In genomic region chr6:84674136-84674535, GRCm38 (mm10) we compare ENCODE assay signal across 10 mouse cellular contexts.
DNase-seq lines count a peak whose midpoint lies in the region; ATAC-seq and TF ChIP-seq lines count a peak whose summit lies in the region.
"Had no signal": no experiment of that assay in that cellular context is flagged by ENCODE, and none has a peak within 500 bp of the region (broad histone marks: within the 10 kb centered on the region; RNA-seq: fewer than 3 reads in every experiment).

No protein-coding gene starts in this region.

- H3K79me2 ChIP-seq in CH12.LX (replicated peaks; ENCODE audit: control insufficient read depth, extremely low read depth, insufficient read depth, poor library complexity, severe bottlenecking): no peaks in the 10 kb centered on the region

- no peak overlapping the region for H3K4me3 ChIP-seq in hindbrain, embryonic 10.5 days
- no peak overlapping the region for H3K4me3 ChIP-seq in hindbrain, embryonic 13.5 days
- no peak overlapping the region for H3K4me3 ChIP-seq in CH12.LX (replicated peaks in 1 of 3; ENCODE audit: low read depth in 2 of 3, low read length in 2 of 3, poor library complexity in 1 of 3)
- H3K4me3 ChIP-seq in liver, embryonic 11.5 days (ENCODE audit: low read depth, low read length): no peak overlapping the region
- no peak overlapping the region for H3K4me3 ChIP-seq in forebrain, postnatal 0 days (ENCODE audit: low read depth, low read length)
- H3K4me3 ChIP-seq: heart, embryonic 15.5 days had no signal

- no peak for TF ChIP-seq CTCF in CH12.LX (conservative IDR thresholded peaks at IDR 0.05 in 1 of 2, IDR thresholded peaks at IDR 0.05 in 1 of 2; ENCODE audit: low read depth in 2 of 2, low read length in 2 of 2)
- TF ChIP-seq CTCF in forebrain, postnatal 0 days (IDR thresholded peaks at IDR 0.05; ENCODE audit: low read depth): no peak

- no peak for TF ChIP-seq POLR2A in CH12.LX (IDR thresholded peaks at IDR 0.05; ENCODE audit: low read depth, low read length)

- H3K4me1 ChIP-seq in hindbrain, embryonic 10.5 days (replicated peaks): no peaks in the 10 kb centered on the region
- H3K4me1 ChIP-seq in hindbrain, embryonic 13.5 days (replicated peaks): no peaks in the 10 kb centered on the region
- no peaks in the 10 kb centered on the region for H3K4me1 ChIP-seq in CH12.LX (ENCODE audit: control insufficient read depth in 1 of 2, insufficient read depth in 2 of 2)
- H3K4me1 ChIP-seq in liver, embryonic 11.5 days (replicated peaks; ENCODE audit: control insufficient read depth, insufficient read depth, low read length): no peaks in the 10 kb centered on the region
- H3K4me1 ChIP-seq in forebrain, postnatal 0 days (ENCODE audit: insufficient read depth): no peaks in the 10 kb centered on the region
- H3K4me1 ChIP-seq: heart, embryonic 15.5 days had no signal

- peak; percentile 26 for DNase-seq in hindbrain, embryonic 10.5 days (ENCODE audit: low spot score)
- DNase-seq in CH12.LX (ENCODE audit: extremely low read depth) (peak; percentile 6), NIH3T3 (ENCODE audit: low read depth) (peak; percentile 35)
- DNase-seq in liver, embryonic 11.5 days (ENCODE audit: low spot score): peak; percentile 33
- DNase-seq in forebrain, postnatal 0 days: no peak
- DNase-seq in urinary bladder, adult 18-20 months (ENCODE audit: low spot score in 2 of 2): no peak
- DNase-seq: cerebellum, adult 9-11 months; thymus, postnatal 25 days had no signal

- ATAC-seq in hindbrain, embryonic 13.5 days (ENCODE audit: low FRiP score): no peak
- no peak for ATAC-seq in liver, embryonic 11.5 days (replicated peaks; ENCODE audit: low FRiP score)
- no peak for ATAC-seq in forebrain, postnatal 0 days

- no peak overlapping the region for H3K27ac ChIP-seq in hindbrain, embryonic 10.5 days
- no peak overlapping the region for H3K27ac ChIP-seq in hindbrain, embryonic 13.5 days
- H3K27ac ChIP-seq in CH12.LX (ENCODE audit: insufficient read depth, low read depth): no peak overlapping the region
- no peak overlapping the region for H3K27ac ChIP-seq in liver, embryonic 11.5 days (ENCODE audit: low read depth, low read length)
- H3K27ac ChIP-seq in forebrain, postnatal 0 days (ENCODE audit: low read depth, low read length): no peak overlapping the region
- H3K27ac ChIP-seq: heart, embryonic 15.5 days had no signal

- dilution Hi-C loops in CH12.LX (cut with MboI; ENCODE audit: extremely low pct_ligation_motif_present, extremely low pct_unique_long_range_greater_than_20kb, low sequenced_read_pairs): no loop called here

- no peak for TF ChIP-seq EP300 in CH12.LX (IDR thresholded peaks at IDR 0.05; ENCODE audit: low read length)

- peaks cover 4% of the 10 kb centered on the region; the same call in 1 of the 2 replicates for H3K36me3 ChIP-seq in hindbrain, embryonic 10.5 days
- H3K36me3 ChIP-seq in hindbrain, embryonic 13.5 days: peaks cover 12% of the 10 kb centered on the region
- no peaks in the 10 kb centered on the region for H3K36me3 ChIP-seq in CH12.LX (replicated peaks in 1 of 2; ENCODE audit: control insufficient read depth in 1 of 2, insufficient read depth in 1 of 2, low read length in 1 of 2)
- H3K36me3 ChIP-seq in liver, embryonic 11.5 days (ENCODE audit: control insufficient read depth, insufficient read depth, low read length): no peaks in the 10 kb centered on the region
- no peaks in the 10 kb centered on the region for H3K36me3 ChIP-seq in forebrain, postnatal 0 days (ENCODE audit: insufficient read depth)
- H3K36me3 ChIP-seq: heart, embryonic 15.5 days had no signal

- no peaks in the 10 kb centered on the region for H3K27me3 ChIP-seq in hindbrain, embryonic 10.5 days (ENCODE audit: insufficient read depth, poor library complexity, severe bottlenecking)
- no peaks in the 10 kb centered on the region for H3K27me3 ChIP-seq in hindbrain, embryonic 13.5 days
- H3K27me3 ChIP-seq in CH12.LX (replicated peaks): no peaks in the 10 kb centered on the region
- no peaks in the 10 kb centered on the region for H3K27me3 ChIP-seq in liver, embryonic 11.5 days (replicated peaks; ENCODE audit: control insufficient read depth, insufficient read depth, low read length)
- H3K27me3 ChIP-seq in forebrain, postnatal 0 days (ENCODE audit: insufficient read depth, low read length): no peaks in the 10 kb centered on the region
- H3K27me3 ChIP-seq: heart, embryonic 15.5 days had no signal

- no peak overlapping the region for H3K9ac ChIP-seq in hindbrain, embryonic 13.5 days
- no peak overlapping the region for H3K9ac ChIP-seq in CH12.LX (ENCODE audit: insufficient read depth, low read depth)
- no peak overlapping the region for H3K9ac ChIP-seq in liver, embryonic 11.5 days (ENCODE audit: low read depth, low read length)
- no peak overlapping the region for H3K9ac ChIP-seq in forebrain, postnatal 0 days
- H3K9ac ChIP-seq: heart, embryonic 15.5 days had no signal

- no peak overlapping the region for H3K4me2 ChIP-seq in hindbrain, embryonic 13.5 days
- H3K4me2 ChIP-seq in CH12.LX (ENCODE audit: insufficient read depth, low read depth, poor library complexity, severe bottlenecking): no peak overlapping the region
- H3K4me2 ChIP-seq in liver, embryonic 11.5 days: no peak overlapping the region
- no peak overlapping the region for H3K4me2 ChIP-seq in forebrain, postnatal 0 days (ENCODE audit: low read depth)
- H3K4me2 ChIP-seq: heart, embryonic 15.5 days had no signal

- WGBS in hindbrain, embryonic 10.5 days: 86% methylated on average over 7 of the region's 7 CpGs
- 88% methylated on average over 7 of the region's 7 CpGs for WGBS in hindbrain, embryonic 13.5 days
- whole genome bisulfite sequencing in liver, embryonic 11.5 days: 73% methylated on average over 7 of the region's 7 CpGs
- whole genome bisulfite sequencing in forebrain, postnatal 0 days: 92% methylated on average over 7 of the region's 7 CpGs

- no peak for TF ChIP-seq RAD21 in CH12.LX (IDR thresholded peaks at IDR 0.05; ENCODE audit: low read depth, low read length)

- in situ Hi-C loops in CH12.LX (cut with MboI; ENCODE audit: low pct_ligation_motif_present, low pct_unique_long_range_greater_than_20kb, low sequenced_read_pairs): no loop called here

- H3K9me3 ChIP-seq in hindbrain, embryonic 10.5 days: peaks cover 10% of the 10 kb centered on the region; the same call in 1 of the 2 replicates
- peaks cover 15% of the 10 kb centered on the region; the same call in 1 of the 2 replicates for H3K9me3 ChIP-seq in hindbrain, embryonic 13.5 days
- no peaks in the 10 kb centered on the region for H3K9me3 ChIP-seq in CH12.LX (replicated peaks; ENCODE audit: low read length)
- H3K9me3 ChIP-seq in liver, embryonic 11.5 days (ENCODE audit: control insufficient read depth, low read length): no peaks in the 10 kb centered on the region
- 0 out of 2 replicates have a peak, but pooled peaks cover 6% of the 10 kb centered on the region for H3K9me3 ChIP-seq in forebrain, postnatal 0 days (ENCODE audit: low read length)

TF ChIP-seq in CH12.LX, 34 proteins besides CTCF, POLR2A, EP300 and RAD21:
- no peak for TF ChIP-seq MAFK (IDR thresholded peaks at IDR 0.05; ENCODE audit: insufficient replicate concordance, low read length)
- no peak for TF ChIP-seq SMC3 (IDR thresholded peaks at IDR 0.05; ENCODE audit: low read depth, low read length)
- no peak for TF ChIP-seq MAX (IDR thresholded peaks at IDR 0.05; ENCODE audit: low read length)
- TF ChIP-seq USF1 (IDR thresholded peaks at IDR 0.05; ENCODE audit: low read depth, low read length): no peak
- TF ChIP-seq NRF1 (IDR thresholded peaks at IDR 0.05; ENCODE audit: low read depth, low read length): no peak
- TF ChIP-seq SIN3A (IDR thresholded peaks at IDR 0.05; ENCODE audit: low read length): no peak
- no peak for TF ChIP-seq MXI1 (IDR thresholded peaks at IDR 0.05; ENCODE audit: low read depth, low read length)

Comparison
In these comparisons a context has a peak if more than half of its experiments do, and no peak if none do; other contexts are left out.
1. DNase-seq: peak in hindbrain, embryonic 10.5 days (single experiment), CH12.LX (single experiment), NIH3T3 (single experiment) and liver, embryonic 11.5 days (single experiment); none in forebrain, postnatal 0 days (single experiment) and urinary bladder, adult 18-20 months (0 of 2).